Mouse (Mus musculus): ENCODE measurements at regions not wholly inside any gene's neighbourhood (a gene's known extent, or its start where the extent isn't known, plus 50 kb on each side); places are given as distances from the start of the nearest gene placed in this dataset.
A peak's percentile ranks its signal among the peaks of the same experiment; 100 is the strongest.

DNA sequence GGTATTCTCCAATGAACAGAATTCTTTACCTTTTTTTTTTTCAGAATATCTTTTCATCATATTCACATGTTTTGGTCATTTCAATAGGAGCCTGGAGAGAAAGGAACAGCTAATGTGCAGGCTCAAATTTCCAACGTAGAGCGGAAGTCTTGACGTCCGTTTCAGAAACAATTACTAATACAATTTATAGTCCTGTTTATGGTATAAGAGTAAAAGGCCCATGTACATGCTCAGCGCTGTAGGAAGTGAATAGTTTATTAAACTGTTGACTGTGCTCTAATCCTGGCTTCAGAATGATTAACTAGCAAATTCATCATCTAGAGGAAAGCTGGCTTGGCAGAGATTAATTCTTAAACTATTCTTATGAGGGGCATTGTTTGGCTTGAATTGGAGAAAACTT lies 142.1 kb downstream of the Pik3r1 start:
- Histone ChIP-seq H3K4me3 (no peak overlapping the region), H3K9me3 (no peaks in the 10 kb centered on the region), H3K4me1 (no peaks in the 10 kb centered on the region), H3K27me3 (ENCODE audit: insufficient read depth, poor library complexity, severe bottlenecking) (no peaks in the 10 kb centered on the region), H3K36me3 (no peaks in the 10 kb centered on the region), H3K27ac (no peak overlapping the region)
- 90% methylated on average over 5 of the region's 5 CpGs for WGBS
- DNase-seq (ENCODE audit: low spot score): no peak

DNA sequence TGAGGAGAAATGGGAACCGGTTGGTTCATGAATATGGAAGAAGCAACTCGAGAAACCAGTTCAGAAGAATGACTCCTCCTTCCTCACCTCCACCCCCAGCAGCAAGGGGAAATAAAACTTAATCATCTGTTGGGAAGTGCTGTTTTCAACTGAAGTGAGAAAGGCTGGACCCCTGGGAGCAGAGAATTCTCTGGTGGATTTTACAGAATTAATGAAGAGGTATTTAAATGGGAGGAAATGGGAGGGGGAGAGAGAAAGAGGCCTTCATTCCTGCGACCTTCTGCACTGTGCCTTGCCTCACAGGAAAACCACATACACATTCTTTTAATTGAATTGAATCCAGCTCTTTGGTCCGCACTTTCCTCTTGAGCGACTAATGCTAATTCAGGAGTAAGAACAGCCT lies 143.8 kb downstream of the Pik3r1 start:
- 37% methylated on average over 5 of the region's 5 CpGs for WGBS
- H3K9me3 ChIP-seq: no peaks in the 10 kb centered on the region
- H3K4me3 ChIP-seq: no peak overlapping the region
- H3K27ac ChIP-seq: no peak overlapping the region
- DNase-seq (ENCODE audit: low spot score): no peak
- no peaks in the 10 kb centered on the region for H3K27me3 ChIP-seq (ENCODE audit: insufficient read depth, poor library complexity, severe bottlenecking)
- H3K4me1 ChIP-seq: no peaks in the 10 kb centered on the region
- no peaks in the 10 kb centered on the region for H3K36me3 ChIP-seq

DNA sequence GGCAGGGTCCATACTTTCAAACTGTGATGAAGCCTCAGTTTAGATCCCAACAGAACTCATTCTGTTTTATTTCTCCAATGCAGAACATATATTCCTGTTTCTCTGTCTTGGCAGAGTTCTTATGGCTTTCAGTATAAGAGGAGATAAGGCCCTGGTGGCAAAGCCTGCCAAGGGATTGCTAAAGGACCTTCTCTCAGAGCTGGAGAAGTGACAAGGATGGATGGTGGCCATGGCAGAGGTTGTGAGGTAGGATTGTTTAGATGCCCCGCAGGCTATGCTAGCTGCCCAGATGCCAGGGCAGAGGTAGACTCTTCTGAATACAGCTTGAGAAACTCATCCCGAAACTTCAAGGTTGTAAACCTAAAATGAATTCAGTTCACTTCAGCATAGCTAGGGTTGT lies 145.4 kb downstream of the Pik3r1 start:
- H3K27ac ChIP-seq: no peak overlapping the region
- H3K27me3 ChIP-seq (ENCODE audit: insufficient read depth, poor library complexity, severe bottlenecking): no peaks in the 10 kb centered on the region
- H3K4me1 ChIP-seq: no peaks in the 10 kb centered on the region
- H3K4me3 ChIP-seq: no peak overlapping the region
- no peaks in the 10 kb centered on the region for H3K36me3 ChIP-seq
- WGBS: 93% methylated on average over 2 of the region's 2 CpGs
- H3K9me3 ChIP-seq: no peaks in the 10 kb centered on the region
- no peak for DNase-seq (ENCODE audit: low spot score)

DNA sequence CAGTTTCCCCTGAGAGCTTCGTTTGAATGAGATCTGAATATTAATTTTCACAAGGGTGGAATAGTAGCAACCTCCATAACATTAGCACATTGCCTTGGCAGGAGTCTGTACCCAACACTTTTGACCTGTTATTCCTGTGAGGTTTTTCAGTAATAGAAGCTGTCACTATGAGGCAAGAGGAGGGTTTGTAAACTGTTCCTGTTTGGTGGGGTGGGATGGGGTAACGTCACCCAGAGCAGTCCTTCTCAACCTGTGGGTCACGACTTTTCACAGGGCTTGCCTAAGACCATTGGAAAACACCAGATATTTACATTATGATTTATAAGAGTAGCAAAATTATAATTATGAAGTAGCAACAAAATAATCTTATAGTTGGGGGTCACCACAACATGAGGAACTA lies 147.4 kb downstream of the Pik3r1 start:
- Histone ChIP-seq H3K9me3 (no peaks in the 10 kb centered on the region), H3K4me1 (no peaks in the 10 kb centered on the region), H3K27me3 (ENCODE audit: insufficient read depth, poor library complexity, severe bottlenecking) (no peaks in the 10 kb centered on the region), H3K4me3 (no peak overlapping the region), H3K27ac (no peak overlapping the region), H3K36me3 (no peaks in the 10 kb centered on the region)
- no peak for DNase-seq (ENCODE audit: low spot score)
- WGBS: 85% methylated on average over 3 of the region's 3 CpGs

DNA sequence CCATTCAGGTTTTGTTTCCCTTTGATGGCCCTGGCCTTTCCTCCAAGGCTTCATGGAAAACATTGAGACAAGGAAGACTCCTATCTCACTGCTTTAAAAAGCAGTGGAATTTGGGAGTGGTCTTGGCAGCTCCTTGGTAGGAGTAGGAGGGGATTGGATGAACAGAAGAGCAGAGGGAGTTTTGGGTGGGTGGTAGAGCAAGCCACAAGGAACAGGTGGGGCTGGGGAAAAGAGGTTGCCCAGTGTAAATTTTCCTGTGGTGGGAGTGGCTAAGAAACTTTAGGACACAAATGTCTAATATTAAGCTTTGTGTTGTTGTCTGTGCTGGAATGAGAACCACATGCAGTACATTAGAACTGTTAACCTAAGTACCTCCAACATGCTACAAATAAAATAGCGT lies 148.9 kb downstream of the Pik3r1 start:
- Histone ChIP-seq H3K27ac (no peak overlapping the region), H3K9me3 (no peaks in the 10 kb centered on the region)
- 87% methylated on average over 1 of the region's 1 CpGs for WGBS

DNA sequence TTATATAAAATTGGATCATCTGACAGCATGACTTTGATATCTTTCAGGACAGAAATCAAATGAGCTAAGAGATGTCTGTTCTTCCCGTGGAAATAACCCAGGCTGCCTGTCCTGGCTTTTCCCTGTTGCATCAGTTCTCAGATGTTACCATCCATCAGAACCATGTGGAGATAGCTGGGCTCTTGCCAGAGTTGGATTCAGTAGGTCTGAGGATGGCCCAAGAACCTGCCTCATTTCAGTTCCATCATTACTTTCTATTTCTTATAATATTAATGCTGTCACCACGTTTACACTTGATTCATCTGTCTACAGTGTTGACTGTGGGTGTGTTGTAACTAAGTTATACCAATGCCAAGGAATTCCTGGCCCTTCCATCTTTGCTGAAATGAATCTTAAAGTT lies 155.2 kb downstream of the Pik3r1 start:
- Histone ChIP-seq H3K4me1 (no peaks in the 10 kb centered on the region), H3K27ac (no peak overlapping the region), H3K27me3 (ENCODE audit: insufficient read depth, poor library complexity, severe bottlenecking) (no peaks in the 10 kb centered on the region), H3K9me3 (no peaks in the 10 kb centered on the region), H3K36me3 (no peaks in the 10 kb centered on the region), H3K4me3 (no peak overlapping the region)
- 73% methylated on average over 2 of the region's 2 CpGs for WGBS
- no peak for DNase-seq (ENCODE audit: low spot score)

More for the DNA sequence above, 148.9 kb downstream of the Pik3r1 start:
- Histone ChIP-seq H3K27me3 (ENCODE audit: insufficient read depth, poor library complexity, severe bottlenecking) (no peaks in the 10 kb centered on the region), H3K36me3 (no peaks in the 10 kb centered on the region), H3K4me3 (no peak overlapping the region), H3K4me1 (no peaks in the 10 kb centered on the region)
- DNase-seq (ENCODE audit: low spot score): no peak

DNA sequence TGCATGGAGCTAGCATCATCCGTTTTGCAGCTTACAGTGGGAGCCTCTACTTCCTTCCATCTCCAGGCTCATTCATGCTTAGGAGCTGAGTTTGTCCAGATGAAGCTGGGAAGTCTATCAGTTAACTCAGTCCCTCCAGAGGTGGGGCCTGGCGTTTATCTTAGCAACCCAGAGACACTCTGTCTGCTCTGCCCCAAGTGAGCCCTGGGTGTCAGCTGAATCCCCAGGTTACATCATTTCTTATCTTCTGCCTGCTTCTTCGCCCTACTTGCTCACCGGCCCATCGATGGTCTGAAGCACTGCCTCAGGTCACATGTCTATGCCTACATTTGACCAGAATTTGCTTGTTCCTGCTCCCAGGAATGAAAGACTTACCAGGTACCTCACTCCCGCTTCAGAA lies 156.3 kb downstream of the Pik3r1 start:
- Histone ChIP-seq H3K9me3 (no peaks in the 10 kb centered on the region), H3K4me1 (no peaks in the 10 kb centered on the region), H3K27ac (no peak overlapping the region), H3K27me3 (ENCODE audit: insufficient read depth, poor library complexity, severe bottlenecking) (no peaks in the 10 kb centered on the region), H3K4me3 (no peak overlapping the region), H3K36me3 (no peaks in the 10 kb centered on the region)
- peak; percentile 93 for DNase-seq (ENCODE audit: low spot score)
- 46% methylated on average over 6 of the region's 6 CpGs for WGBS

DNA sequence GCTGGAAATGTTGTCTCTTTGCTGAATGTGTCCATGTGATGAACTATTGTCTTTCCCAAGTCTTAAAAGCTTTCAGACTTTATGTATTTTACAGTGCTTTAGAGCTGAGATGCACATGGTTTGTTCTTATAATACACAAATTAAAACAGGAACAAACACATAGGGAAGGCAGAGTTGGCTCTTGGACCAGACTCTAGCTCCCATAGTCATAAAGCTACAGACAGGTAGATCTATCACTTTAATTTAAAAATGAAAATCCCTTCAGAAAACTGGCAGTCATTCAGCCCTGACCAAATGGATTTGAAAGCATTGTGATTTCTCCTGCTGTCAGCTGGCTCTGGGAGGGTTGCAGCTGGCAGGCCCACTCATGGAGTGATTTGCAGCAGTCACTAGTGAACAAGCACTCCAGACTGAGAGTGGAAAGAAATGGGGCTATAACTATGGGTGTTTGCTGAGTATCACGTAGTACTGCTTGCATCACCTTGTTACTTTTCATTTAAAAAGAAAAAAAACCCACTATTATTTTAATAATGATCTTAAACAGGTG lies 161.8 kb downstream of the Pik3r1 start:
- Histone ChIP-seq H3K4me1 (no peaks in the 10 kb centered on the region), H3K27me3 (ENCODE audit: insufficient read depth, poor library complexity, severe bottlenecking) (no peaks in the 10 kb centered on the region), H3K4me3 (no peak overlapping the region), H3K27ac (no peak overlapping the region), H3K36me3 (no peaks in the 10 kb centered on the region), H3K9me3 (no peaks in the 10 kb centered on the region)
- 66% methylated on average over 1 of the region's 1 CpGs for WGBS
- no peak for DNase-seq (ENCODE audit: low spot score)

DNA sequence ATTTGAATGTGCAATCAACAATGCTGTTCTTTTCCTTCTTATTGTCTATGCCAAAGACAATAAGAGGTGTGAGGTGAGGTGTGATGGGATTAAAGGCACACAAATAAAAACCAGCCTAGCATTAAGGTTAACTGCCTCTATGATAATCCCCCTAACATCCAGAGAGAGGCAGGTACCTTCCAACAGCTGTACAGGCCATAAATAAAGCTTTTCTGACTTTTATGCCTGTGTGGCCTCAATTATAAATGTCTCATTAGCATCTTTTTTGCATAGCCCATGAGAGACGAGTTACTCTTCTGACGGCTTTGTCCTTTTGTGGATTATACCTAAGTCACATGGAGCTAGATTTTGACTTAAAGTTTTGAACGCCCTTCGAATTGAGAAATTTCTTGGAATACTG lies 162.3 kb downstream of the Pik3r1 start:
- DNase-seq (ENCODE audit: low spot score): no peak
- H3K27me3 ChIP-seq (ENCODE audit: insufficient read depth, poor library complexity, severe bottlenecking): no peaks in the 10 kb centered on the region
- WGBS: 79% methylated on average over 4 of the region's 4 CpGs
- no peak overlapping the region for H3K27ac ChIP-seq
- no peaks in the 10 kb centered on the region for H3K4me1 ChIP-seq
- no peak overlapping the region for H3K4me3 ChIP-seq
- no peaks in the 10 kb centered on the region for H3K9me3 ChIP-seq
- H3K36me3 ChIP-seq: no peaks in the 10 kb centered on the region

DNA sequence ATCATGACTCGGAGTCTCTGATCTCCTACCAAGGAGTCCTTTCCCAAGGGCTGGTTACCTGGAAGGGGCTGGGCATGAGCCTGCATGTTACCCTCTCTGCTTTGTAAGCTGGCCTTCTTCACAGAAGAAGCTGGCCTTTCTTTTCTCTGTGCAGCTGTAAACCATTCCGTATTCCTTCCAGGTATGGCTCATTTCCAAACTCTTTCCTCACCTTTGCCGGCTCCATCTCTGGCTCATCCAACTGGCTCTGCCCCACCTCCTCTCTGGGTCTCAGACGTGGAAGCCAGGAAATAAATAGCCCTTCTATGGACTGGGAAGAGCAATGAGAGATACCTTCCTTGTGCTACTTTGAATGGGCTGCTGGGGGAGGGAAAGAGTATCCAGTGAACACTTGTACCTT lies 163.0 kb downstream of the Pik3r1 start:
- Histone ChIP-seq H3K27ac (no peak overlapping the region), H3K9me3 (no peaks in the 10 kb centered on the region), H3K4me1 (no peaks in the 10 kb centered on the region), H3K27me3 (ENCODE audit: insufficient read depth, poor library complexity, severe bottlenecking) (no peaks in the 10 kb centered on the region), H3K4me3 (no peak overlapping the region), H3K36me3 (no peaks in the 10 kb centered on the region)
- WGBS: 70% methylated on average over 4 of the region's 4 CpGs
- no peak for DNase-seq (ENCODE audit: low spot score)

DNA sequence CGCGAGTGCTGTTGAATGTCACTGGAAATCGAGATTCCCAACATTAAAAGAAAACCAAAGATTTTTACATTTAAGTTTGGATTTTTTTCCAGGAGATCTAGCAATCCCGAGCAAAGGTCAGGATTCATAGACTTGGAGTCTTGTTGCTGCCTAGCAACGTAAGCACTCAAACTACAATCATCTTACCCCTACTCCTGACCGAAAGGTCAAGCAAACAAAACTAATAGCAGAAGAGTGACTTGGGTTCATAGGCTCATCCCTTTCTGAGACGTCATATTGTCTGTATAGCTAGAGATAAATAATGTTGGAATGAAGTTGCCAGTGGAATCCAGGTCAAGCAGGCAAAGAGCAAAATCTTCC lies 169.9 kb downstream of the Pik3r1 start:
- no peak for DNase-seq (ENCODE audit: low spot score)
- Histone ChIP-seq H3K27me3 (ENCODE audit: insufficient read depth, poor library complexity, severe bottlenecking) (no peaks in the 10 kb centered on the region), H3K4me1 (0 out of 2 replicates have a peak, but pooled peaks cover 4% of the 10 kb centered on the region), H3K36me3 (no peaks in the 10 kb centered on the region), H3K9me3 (no peaks in the 10 kb centered on the region), H3K27ac (no peak overlapping the region), H3K4me3 (no peak overlapping the region)
- WGBS: 89% methylated on average over 7 of the region's 7 CpGs

DNA sequence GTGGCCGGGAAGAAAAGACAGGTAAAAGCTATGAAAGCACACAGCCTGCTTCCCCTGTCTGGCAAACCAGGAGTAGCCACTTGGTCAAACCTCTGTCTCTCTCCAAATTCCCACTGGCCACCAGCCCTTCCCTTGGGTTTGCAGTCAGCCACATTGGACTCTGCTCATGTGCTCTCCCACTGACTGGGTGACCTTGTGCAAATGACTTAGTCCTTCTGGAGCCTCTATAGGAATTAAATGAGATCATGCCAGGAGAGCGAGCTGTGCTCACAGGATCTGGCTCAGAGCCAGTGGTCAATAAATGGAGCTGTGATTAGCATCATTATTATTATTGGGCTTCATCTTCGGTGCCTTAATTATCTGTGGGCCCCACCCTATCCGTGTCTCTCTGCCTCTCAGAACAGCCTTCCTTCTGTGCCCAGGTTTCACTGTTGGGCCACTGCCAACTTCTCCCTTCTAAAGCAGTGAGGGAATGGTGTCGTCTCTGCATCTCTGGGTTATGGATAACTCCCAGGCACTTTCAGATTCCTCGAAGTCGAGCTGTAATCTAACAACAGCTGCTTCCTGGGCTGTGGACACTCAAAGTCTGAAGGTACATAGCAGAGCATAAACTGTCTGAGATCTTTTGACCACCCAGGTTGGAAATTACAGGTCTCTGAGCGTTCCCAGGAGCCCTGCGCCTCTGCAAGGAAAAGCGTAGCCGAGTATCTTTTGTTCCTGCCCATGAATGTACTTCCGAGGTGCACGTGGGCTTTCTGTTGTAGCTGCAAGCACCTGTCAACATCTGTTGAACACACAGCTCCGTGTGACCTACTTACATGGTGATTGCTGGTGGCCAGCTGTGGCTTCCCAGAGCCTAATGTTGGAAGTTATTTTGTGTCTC lies 170.5 kb downstream of the Pik3r1 start:
- DNase-seq (ENCODE audit: low spot score): no peak
- H3K4me1 ChIP-seq: 0 out of 2 replicates have a peak, but pooled peaks cover 4% of the 10 kb centered on the region
- H3K27me3 ChIP-seq (ENCODE audit: insufficient read depth, poor library complexity, severe bottlenecking): no peaks in the 10 kb centered on the region
- H3K9me3 ChIP-seq: no peaks in the 10 kb centered on the region
- no peak overlapping the region for H3K4me3 ChIP-seq
- H3K36me3 ChIP-seq: no peaks in the 10 kb centered on the region
- WGBS: 71% methylated on average over 14 of the region's 14 CpGs
- H3K27ac ChIP-seq: no peak overlapping the region

DNA sequence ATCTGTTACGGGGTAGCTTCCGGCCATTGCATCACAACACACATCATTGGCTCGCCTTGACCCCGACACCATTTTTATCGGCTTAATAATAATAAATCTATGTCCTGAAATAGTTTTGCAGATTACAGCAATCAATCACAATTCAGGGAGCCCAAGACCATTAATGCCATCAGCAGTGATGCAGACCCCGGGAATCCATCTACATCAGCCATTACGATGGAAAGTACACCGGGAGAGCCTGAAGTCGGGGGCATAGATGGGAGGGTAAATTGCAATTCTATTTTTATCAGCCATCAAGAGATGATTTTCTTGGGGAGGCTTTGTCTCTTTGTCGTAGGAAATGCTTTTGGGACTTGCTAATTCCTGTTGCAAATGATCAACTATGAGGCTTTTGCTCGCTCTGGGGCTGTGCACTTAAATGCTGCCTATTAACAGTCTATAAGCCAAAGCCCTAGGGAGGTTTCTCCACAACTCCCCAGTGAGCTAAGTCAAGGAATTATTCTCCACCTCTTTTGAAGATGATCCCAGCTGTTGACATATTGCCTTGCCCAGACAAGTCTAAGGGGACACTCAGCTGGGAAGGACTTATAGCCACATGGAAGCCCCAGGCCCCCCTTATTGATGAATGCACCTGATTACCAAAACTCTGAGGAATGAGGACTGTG lies 173.4 kb downstream of the Pik3r1 start:
- Histone ChIP-seq H3K27me3 (ENCODE audit: insufficient read depth, poor library complexity, severe bottlenecking) (no peaks in the 10 kb centered on the region), H3K27ac (no peak overlapping the region), H3K4me1 (0 out of 2 replicates have a peak, but pooled peaks cover 4% of the 10 kb centered on the region), H3K4me3 (no peak overlapping the region), H3K36me3 (no peaks in the 10 kb centered on the region), H3K9me3 (no peaks in the 10 kb centered on the region)
- DNase-seq (ENCODE audit: low spot score): no peak
- 88% methylated on average over 11 of the region's 11 CpGs for whole genome bisulfite sequencing

Data from heart, embryonic 10.5 days (tissue).